Mouse (Mus musculus) adrenal gland, postnatal 36 days (tissue): ENCODE data around the gene Rps4x. TPM values are rescaled to one million over a fixed set of nuclear protein-coding genes. Genes with fewer than 3 reads are reported as not detected.

Experiments
- total RNA-seq, 2 experiments: library from RNA; stranded (reverse); gene quantifications; 2 replicates each; pipeline ENCODE4 v1.2.3; 2021

The Rps4x gene
- total RNA-seq, 2 experiments from 2014 or later: 902 to 1,048 TPM

Other genes with a start within 250 kb of the Rps4x start
- gene Rtl5, start 118.1 kb downstream of the Rps4x start, total RNA-seq: 1 to 10 TPM; 7.3 to 9.6 TPM
- 10 to 100 TPM; 58.7 to 59.6 TPM for gene Pin4, start 69.9 kb downstream of the Rps4x start, total RNA-seq
- under 1 TPM; 0.63 to 0.89 TPM for gene Ercc6l, start 32.3 kb downstream of the Rps4x start, total RNA-seq
- gene Cited1, start 62.8 kb upstream of the Rps4x start, total RNA-seq: 10 to 100 TPM in 1 of 2 experiments, under 1 TPM in 1; 0.92 to 22.8 TPM